12 mouse cellular contexts compared by ENCODE assay signal in genomic region chr8:127125686-127126683, GRCm38 (mm10).
DNase-seq lines count a peak whose midpoint lies in the region; ATAC-seq and TF ChIP-seq lines count a peak whose summit lies in the region.
"Had no signal": no experiment of that assay in that cellular context is flagged by ENCODE, and none has a peak within 500 bp of the region (broad histone marks: within the 10 kb centered on the region; RNA-seq: fewer than 3 reads in every experiment).

No protein-coding gene starts in this region.

- H3K9ac ChIP-seq in hindbrain, embryonic 15.5 days: no peak overlapping the region
- no peak overlapping the region for H3K9ac ChIP-seq in hindbrain, postnatal 0 days (replicated peaks; ENCODE audit: low read length)
- H3K9ac ChIP-seq in ES-E14 (ENCODE audit: insufficient read depth, low read depth, low read length, poor library complexity, severe bottlenecking): peak overlapping the region; percentile 47; the same call in 1 of the 2 replicates
- no peak overlapping the region for H3K9ac ChIP-seq in liver, adult 2 months (ENCODE audit: low read depth, low read length)

- peaks cover 43% of the 10 kb centered on the region; the same call in 1 of the 2 replicates for H3K79me2 ChIP-seq in liver, adult 2 months (ENCODE audit: control insufficient read depth, insufficient read depth, low read length)

- no peak overlapping the region for H3K4me3 ChIP-seq in hindbrain, embryonic 15.5 days
- no peak overlapping the region for H3K4me3 ChIP-seq in hindbrain, postnatal 0 days (ENCODE audit: low read length)
- peak overlapping the region; percentile 72 for H3K4me3 ChIP-seq in E14TG2a.4 (replicated peaks; ENCODE audit: low read length)
- H3K4me3 ChIP-seq in ES-E14 (ENCODE audit: insufficient read depth in 1 of 2, low read depth in 1 of 2, low read length in 2 of 2, poor library complexity in 1 of 2, severe bottlenecking in 1 of 2): peak overlapping the region; percentile 49 to 73
- no peak overlapping the region for H3K4me3 ChIP-seq in liver, adult 2 months (ENCODE audit: insufficient read depth, low read depth, low read length)

- no peak for TF ChIP-seq CTCF in hindbrain, postnatal 0 days (IDR thresholded peaks at IDR 0.05; ENCODE audit: low read depth)
- no peak for TF ChIP-seq CTCF in E14TG2a.4 (conservative IDR thresholded peaks at IDR 0.05; ENCODE audit: low read length)
- no peak for TF ChIP-seq CTCF in liver, adult 2 months (IDR thresholded peaks at IDR 0.05; ENCODE audit: low read depth, low read length)

- H3K9me3 ChIP-seq in hindbrain, embryonic 15.5 days: no peaks in the 10 kb centered on the region
- H3K9me3 ChIP-seq in hindbrain, postnatal 0 days (ENCODE audit: low read length): no peaks in the 10 kb centered on the region
- H3K9me3 ChIP-seq in E14TG2a.4 (ENCODE audit: low read length) (no peaks in the 10 kb centered on the region), ES-E14 (ENCODE audit: control insufficient read depth, insufficient read depth, low read depth, low read length) (no peaks in the 10 kb centered on the region)

- H3K36me3 ChIP-seq in hindbrain, embryonic 15.5 days: no peaks in the 10 kb centered on the region
- no peaks in the 10 kb centered on the region for H3K36me3 ChIP-seq in hindbrain, postnatal 0 days (ENCODE audit: insufficient read depth, low read length)
- no peaks in the 10 kb centered on the region for H3K36me3 ChIP-seq in E14TG2a.4 (ENCODE audit: insufficient read depth, low read length)
- no peaks in the 10 kb centered on the region for H3K36me3 ChIP-seq in ES-E14 (ENCODE audit: control insufficient read depth, insufficient read depth, low read length, poor library complexity, severe bottlenecking)
- no peaks in the 10 kb centered on the region for H3K36me3 ChIP-seq in liver, adult 2 months (ENCODE audit: control insufficient read depth, insufficient read depth, low read length)
- H3K36me3 ChIP-seq: G1E had no signal

- H3K27me3 ChIP-seq in hindbrain, embryonic 15.5 days: no peaks in the 10 kb centered on the region
- H3K27me3 ChIP-seq in hindbrain, postnatal 0 days (ENCODE audit: insufficient read depth, low read length): no peaks in the 10 kb centered on the region
- no peaks in the 10 kb centered on the region for H3K27me3 ChIP-seq in E14TG2a.4 (ENCODE audit: insufficient read depth, low read length)
- no peaks in the 10 kb centered on the region for H3K27me3 ChIP-seq in liver, adult 2 months (ENCODE audit: control insufficient read depth, insufficient read depth, low read length)

- DNase-seq in hindbrain, postnatal 0 days (ENCODE audit: low spot score): no peak
- peak; percentile 47 for DNase-seq in ES-E14 (ENCODE audit: low read depth, low spot score)
- no peak for DNase-seq in liver, adult 2 months (ENCODE audit: extremely low read depth, low read depth, low spot score)
- no peak for DNase-seq in ovary, postnatal 14 days (ENCODE audit: low spot score)
- DNase-seq: adrenal gland, postnatal 14 days; cerebellum, adult 11-12 months; lung, postnatal 36 days; thymus, postnatal 36 days had no signal

- no peak for TF ChIP-seq POLR2A in liver, adult 2 months (IDR thresholded peaks at IDR 0.05; ENCODE audit: extremely low read depth, insufficient read depth, low read length)

- H3K4me2 ChIP-seq in hindbrain, embryonic 15.5 days: no peak overlapping the region
- H3K4me2 ChIP-seq in hindbrain, postnatal 0 days (ENCODE audit: low read depth, low read length): no peak overlapping the region

- WGBS in hindbrain, embryonic 15.5 days: 36% methylated on average over 11 of the region's 11 CpGs
- 38% methylated on average over 11 of the region's 11 CpGs for WGBS in hindbrain, postnatal 0 days
- WGBS in liver, adult 2 months: 25% methylated on average over 11 of the region's 11 CpGs

- peak; percentile 42; the same call in 1 of the 2 replicates for ATAC-seq in hindbrain, embryonic 15.5 days (ENCODE audit: low FRiP score, low read depth)
- no peak for ATAC-seq in hindbrain, postnatal 0 days
- no peak for ATAC-seq in megakaryocyte-erythroid progenitor cell, adult 5-6 weeks (replicated peaks; ENCODE audit: low FRiP score, low TSS enrichment, poor library complexity, severe bottlenecking)

- no peak overlapping the region for H3K27ac ChIP-seq in hindbrain, embryonic 15.5 days (replicated peaks)
- no peak overlapping the region for H3K27ac ChIP-seq in hindbrain, postnatal 0 days
- peak overlapping the region; percentile 94 for H3K27ac ChIP-seq in ES-E14 (ENCODE audit: insufficient read depth, low read depth, low read length, poor library complexity, severe bottlenecking)
- H3K27ac ChIP-seq in liver, adult 2 months (replicated peaks; ENCODE audit: insufficient read depth, low read depth, low read length): peak overlapping the region; percentile 68

- in situ Hi-C loops in ES-E14 (cut with MboI; ENCODE audit: low sequenced_read_pairs in 2 of 2, unreplicated experiment in 2 of 2): no loop called here

- H3K4me1 ChIP-seq in hindbrain, embryonic 15.5 days (replicated peaks): peaks cover 23% of the 10 kb centered on the region; the same call in 1 of the 2 replicates
- peaks cover 16% of the 10 kb centered on the region for H3K4me1 ChIP-seq in hindbrain, postnatal 0 days (ENCODE audit: insufficient read depth, low read length)
- H3K4me1 ChIP-seq in E14TG2a.4 (replicated peaks; ENCODE audit: low read depth, low read length) (peaks cover 54% of the 10 kb centered on the region), ES-E14 (ENCODE audit: control insufficient read depth in 2 of 2, insufficient read depth in 2 of 2, low read length in 2 of 2, poor library complexity in 1 of 2) (peaks cover 15 to 20% of the 10 kb centered on the region in 2 experiments)
- peaks cover 26% of the 10 kb centered on the region for H3K4me1 ChIP-seq in liver, adult 2 months (ENCODE audit: control insufficient read depth, insufficient read depth, low read length)

TF ChIP-seq in ES-E14, 5 proteins besides CTCF, POLR2A, EP300 and RAD21:
- TF ChIP-seq ZNF384 (IDR thresholded peaks at IDR 0.05; ENCODE audit: low read depth, low read length) (no peak), CHD2 (IDR thresholded peaks at IDR 0.05; ENCODE audit: low read depth, low read length) (no peak), HCFC1 (IDR thresholded peaks at IDR 0.05; ENCODE audit: borderline replicate concordance, insufficient read depth, low read length) (no peak), MAFK (IDR thresholded peaks at IDR 0.05; ENCODE audit: insufficient read depth, low read depth, low read length) (no peak), ZC3H11A (IDR thresholded peaks at IDR 0.05; ENCODE audit: borderline replicate concordance, low read depth, low read length) (no peak)

Comparison
In these comparisons a context has a peak if more than half of its experiments do, and no peak if none do; other contexts are left out.
1. H3K27ac ChIP-seq: peak in ES-E14 (single experiment) and liver, adult 2 months (single experiment); none in hindbrain, embryonic 15.5 days (single experiment) and hindbrain, postnatal 0 days (single experiment).
2. H3K4me3 ChIP-seq: peak in E14TG2a.4 (single experiment) and ES-E14 (2 of 2); none in hindbrain, embryonic 15.5 days (single experiment), hindbrain, postnatal 0 days (single experiment) and liver, adult 2 months (single experiment).